8 mouse cellular contexts compared by ENCODE assay signal in the genomic region with DNA sequence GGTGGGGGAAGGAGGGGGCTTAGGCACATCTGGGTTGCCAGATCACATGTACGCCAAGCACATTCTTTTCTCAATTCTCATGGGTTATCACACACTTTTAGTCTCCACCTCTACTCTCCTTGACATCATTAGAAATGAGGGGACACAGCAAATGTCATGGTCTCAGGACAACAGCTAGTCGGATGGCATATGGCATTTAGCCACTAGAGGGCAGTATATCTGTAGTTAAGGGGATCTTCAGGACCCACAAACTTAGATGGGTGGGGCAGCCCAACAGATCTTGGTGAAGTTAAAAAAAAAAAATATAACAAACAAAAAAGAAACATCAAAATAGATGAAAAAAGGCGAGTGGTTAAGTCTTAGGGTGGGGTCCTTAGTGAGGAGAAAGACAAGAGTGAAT. TPM values are rescaled to one million over a fixed set of nuclear protein-coding genes. Genes with fewer than 3 reads are reported as not detected.
DNase-seq lines count a peak whose midpoint lies in the region; ATAC-seq and TF ChIP-seq lines count a peak whose summit lies in the region.

No protein-coding gene starts in this region.

- no peak overlapping the region for H3K27ac ChIP-seq in thymus, adult 2 months (ENCODE audit: control insufficient read depth, insufficient read depth, low read length)

- H3K4me1 ChIP-seq in thymus, adult 2 months (replicated peaks; ENCODE audit: control insufficient read depth, insufficient read depth, low read length), result peaks cover 11% of the 10 kb centered on the region

- DNase-seq in heart, adult 11 months, result peak; percentile 95
- DNase-seq in heart, postnatal 25 days (ENCODE audit: low spot score), result no peak
- peak; percentile 68 for DNase-seq in thymus, adult 2 months
- DNase-seq in thymus, adult 18-20 months, result no peak
- peak; percentile 88 to 90 for DNase-seq in cerebellum, postnatal 14 days
- peak; percentile 82 for DNase-seq in kidney, postnatal 10 days
- DNase-seq in thymus, postnatal 4 days, result peak; percentile 69

- no peak for TF ChIP-seq CTCF in thymus, adult 2 months (IDR thresholded peaks at IDR 0.05; ENCODE audit: borderline replicate concordance, control insufficient read depth, extremely low read depth, insufficient read depth, low read length, poor library complexity)

- H3K36me3 ChIP-seq in thymus, adult 2 months (ENCODE audit: control insufficient read depth, insufficient read depth, low read length), result no peaks in the 10 kb centered on the region

- WGBS in thymus, adult 2 months, result 24% methylated on average over 3 of the region's 3 CpGs

- 0 out of 2 replicates have a peak, but pooled peaks have one; percentile 51 for ATAC-seq in monocyte, adult 5-6 weeks (replicated peaks; ENCODE audit: insufficient number of reproducible peaks, low FRiP score, low TSS enrichment, poor library complexity, severe bottlenecking)

- TF ChIP-seq POLR2A in thymus, adult 2 months (IDR thresholded peaks at IDR 0.05; ENCODE audit: control insufficient read depth, extremely low read depth, insufficient read depth, low read length, poor library complexity), result no peak

- H3K4me3 ChIP-seq in thymus, adult 2 months (ENCODE audit: control insufficient read depth, insufficient read depth, low read length), result no peak overlapping the region

- no peaks in the 10 kb centered on the region for H3K27me3 ChIP-seq in thymus, adult 2 months (ENCODE audit: control insufficient read depth, insufficient read depth, low read length)

- intact Hi-C loops in heart, postnatal 25 days (cut with DNase I), result loop anchor here (1.0 kb wide), 1 partner anchor 51 kb away; no protein-coding TSS in a partner anchor

RNA-seq across cellular contexts. Expression of a gene that starts 6.3 kb away (rescaled TPM):
- total RNA-seq in heart, postnatal 25 days (2021), result 10 to 100 TPM; 52.1 to 57.7 TPM
- polyA plus RNA-seq in thymus, adult 2 months (2012; rRNA removed), result 69.1 and 93.4 TPM in 2 replicates
- 39.4 to 138 TPM (median 45.1 TPM) in 3 replicates for total RNA-seq in monocyte, adult 5-6 weeks (2017)

RNA-seq across cellular contexts. Expression of a gene that starts 17.0 kb away (rescaled TPM):
- 1 to 10 TPM; 2.0 to 2.8 TPM for total RNA-seq in heart, postnatal 25 days (2021)
- polyA plus RNA-seq in thymus, adult 2 months (2012; rRNA removed), result 8.0 and 9.8 TPM in 2 replicates
- 6.0 to 15.1 TPM (median 14.2 TPM) in 3 replicates for total RNA-seq in monocyte, adult 5-6 weeks (2017)

RNA-seq across cellular contexts. Expression of a gene that starts 21.0 kb away (rescaled TPM):
- 1 to 10 TPM; 1.8 TPM for total RNA-seq in heart, postnatal 25 days (2021)
- 1.1 and 2.6 TPM in 2 replicates for polyA plus RNA-seq in thymus, adult 2 months (2012; rRNA removed)
- 0.19 TPM in 1 of 3 replicates, not detected in the others for total RNA-seq in monocyte, adult 5-6 weeks (2017)

RNA-seq across cellular contexts. Expression of a gene that starts 40.7 kb away (rescaled TPM):
- 10 to 100 TPM; 11.5 to 13.4 TPM for total RNA-seq in heart, postnatal 25 days (2021)
- polyA plus RNA-seq in thymus, adult 2 months (2012; rRNA removed), result 390 and 404 TPM in 2 replicates
- total RNA-seq in monocyte, adult 5-6 weeks (2017), result 54.7 to 97.4 TPM (median 92.2 TPM) in 3 replicates

RNA-seq across cellular contexts. Expression of a gene that starts 46.0 kb away (rescaled TPM):
- 100 to 1,000 TPM in 1 of 2 experiments, 10 to 100 TPM in 1; 90.5 to 103 TPM for total RNA-seq in heart, postnatal 25 days (2021)
- 90.7 and 105 TPM in 2 replicates for polyA plus RNA-seq in thymus, adult 2 months (2012; rRNA removed)
- 128 to 132 TPM (median 132 TPM) in 3 replicates for total RNA-seq in monocyte, adult 5-6 weeks (2017)

Comparison
In these comparisons a context has a peak if more than half of its experiments do, and no peak if none do; other contexts are left out.
1. DNase-seq: peak in heart, adult 11 months (single experiment), thymus, adult 2 months (single experiment), cerebellum, postnatal 14 days (2 of 2), kidney, postnatal 10 days (single experiment) and thymus, postnatal 4 days (single experiment); none in heart, postnatal 25 days (single experiment) and thymus, adult 18-20 months (0 of 2).